Mouse (Mus musculus) liver, adult 2 months (tissue): Measurements from ENCODE around the gene Igfbp7.

ENCODE experiments used
- CTCF ChIP-seq: fragments of 200-500 bp; IDR thresholded peaks from 2 replicates; pipeline ENCODE4 v1.5.1; 2011; ENCODE audit warnings: low read depth, low read length, control low read depth
- POLR2A ChIP-seq: fragments of 200-500 bp; IDR thresholded peaks from 2 replicates; pipeline ENCODE4 v1.6.1; 2011; ENCODE audit warnings: low read length, control low read depth; ENCODE audit not compliant: insufficient read depth; ENCODE audit errors: extremely low read depth

DNA sequence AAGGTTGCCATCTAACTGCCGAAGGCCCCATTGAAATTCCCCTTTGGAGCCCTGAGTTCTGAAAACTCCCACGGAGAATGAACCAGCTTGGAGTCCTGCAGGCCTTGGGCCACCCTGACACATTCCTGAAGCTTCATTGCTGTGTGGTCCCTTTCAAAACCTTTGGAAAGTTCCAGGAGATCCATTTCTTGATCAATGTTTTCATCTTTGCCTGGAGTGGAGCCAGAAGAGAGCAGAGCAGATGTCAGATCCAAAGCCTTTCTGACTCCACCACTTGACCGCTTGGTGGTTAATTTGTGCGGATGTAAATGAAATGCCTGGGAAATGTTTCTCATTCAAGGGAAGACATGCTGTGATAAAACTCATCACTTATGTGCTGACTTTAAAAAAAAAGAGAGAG is 8.8 kb downstream of the Igfbp7 start:
- TF ChIP-seq CTCF (no peak), POLR2A (no peak)
